Mouse (Mus musculus): ENCODE data around the gene Spata18.

DNA sequence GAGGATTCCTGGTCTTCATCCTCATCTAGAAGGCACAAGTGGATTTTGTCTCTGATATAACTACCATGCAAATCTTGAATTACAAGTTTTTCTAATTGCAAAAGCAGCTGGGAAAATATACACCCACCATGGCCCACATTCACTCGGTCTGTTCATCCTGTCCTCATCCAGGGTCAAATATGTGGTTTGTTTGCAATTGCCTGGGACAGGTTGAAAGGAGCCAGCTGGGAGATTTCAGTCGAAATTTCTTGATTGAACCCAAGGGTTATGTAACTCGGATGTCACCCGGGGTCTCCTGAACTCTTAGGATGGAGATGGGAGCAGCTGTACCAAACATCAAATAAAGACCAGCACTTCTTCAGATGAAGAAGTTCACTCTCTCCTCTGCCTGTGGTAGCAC is 46.5 kb downstream of the Spata18 start:
- TF ChIP-seq POLR2A (IDR thresholded peaks at IDR 0.05; ENCODE audit: low read depth, low read length) (no peak), CTCF (conservative IDR thresholded peaks at IDR 0.05; ENCODE audit: insufficient read depth, insufficient read length, low read depth, low read length) (no peak)
